Mouse (Mus musculus): ENCODE measurements around the gene Brip1.

- no peak for TF ChIP-seq CTCF (IDR thresholded peaks at IDR 0.05; ENCODE audit: low read depth)
- TF ChIP-seq EP300 (IDR thresholded peaks at IDR 0.05; ENCODE audit: low read depth): no peak
Measured at GRCm38 (mm10) chr11:86016242-86016641, 184.8 kb downstream of the Brip1 start.

Data from liver, postnatal 0 days (tissue).